Mouse (Mus musculus): Measurements from ENCODE around the gene Ccdc40. TPM values are rescaled to one million over a fixed set of nuclear protein-coding genes. Genes with fewer than 3 reads are reported as not detected.

Gene Ccdc40
- polyA plus RNA-seq, 1 experiment from 2014 or later = 12.0 TPM

GRCm38 (mm10) chr11:119205738-119206137 lies 22.6 kb upstream of the Ccdc40 start:
- 85% methylated on average over 10 of the region's 10 CpGs for WGBS
- Histone ChIP-seq H3K4me3 (ENCODE audit: low read depth, low read length) (no peak overlapping the region), H3K4me1 (ENCODE audit: control insufficient read depth, insufficient read depth, low read length) (no peaks in the 10 kb centered on the region), H3K36me3 (ENCODE audit: control insufficient read depth, insufficient read depth, low read length) (peaks cover 24% of the 10 kb centered on the region; the same call in 1 of the 2 replicates), H3K4me2 (ENCODE audit: low read depth, low read length) (no peak overlapping the region), H3K9ac (replicated peaks; ENCODE audit: low read depth, low read length) (no peak overlapping the region), H3K27me3 (ENCODE audit: control insufficient read depth, insufficient read depth, low read length) (no peaks in the 10 kb centered on the region), H3K9me3 (ENCODE audit: control insufficient read depth, low read length) (no peaks in the 10 kb centered on the region), H3K27ac (ENCODE audit: low read depth, low read length) (no peak overlapping the region)
- ATAC-seq (ENCODE audit: low read depth) = no peak

GRCm38 (mm10) chr11:119206562-119206961 lies 21.8 kb upstream of the Ccdc40 start:
- WGBS = 37% methylated on average over 5 of the region's 5 CpGs
- no peak for ATAC-seq (ENCODE audit: low read depth)
- Histone ChIP-seq H3K9ac (replicated peaks; ENCODE audit: low read depth, low read length) (no peak overlapping the region), H3K4me3 (ENCODE audit: low read depth, low read length) (no peak overlapping the region), H3K36me3 (ENCODE audit: control insufficient read depth, insufficient read depth, low read length) (peaks cover 24% of the 10 kb centered on the region; the same call in 1 of the 2 replicates), H3K27me3 (ENCODE audit: control insufficient read depth, insufficient read depth, low read length) (no peaks in the 10 kb centered on the region), H3K4me2 (ENCODE audit: low read depth, low read length) (no peak overlapping the region), H3K9me3 (ENCODE audit: control insufficient read depth, low read length) (no peaks in the 10 kb centered on the region), H3K4me1 (ENCODE audit: control insufficient read depth, insufficient read depth, low read length) (no peaks in the 10 kb centered on the region), H3K27ac (ENCODE audit: low read depth, low read length) (no peak overlapping the region)

- H3K36me3 ChIP-seq (ENCODE audit: control insufficient read depth, insufficient read depth, low read length) = peaks cover 24% of the 10 kb centered on the region; the same call in 1 of the 2 replicates
- no peak overlapping the region for H3K4me3 ChIP-seq (ENCODE audit: low read depth, low read length)
- no peak overlapping the region for H3K4me2 ChIP-seq (ENCODE audit: low read depth, low read length)
- H3K4me1 ChIP-seq (ENCODE audit: control insufficient read depth, insufficient read depth, low read length) = no peaks in the 10 kb centered on the region
- H3K9me3 ChIP-seq (ENCODE audit: control insufficient read depth, low read length) = no peaks in the 10 kb centered on the region
- H3K27ac ChIP-seq (ENCODE audit: low read depth, low read length) = no peak overlapping the region
- ATAC-seq (ENCODE audit: low read depth) = no peak
- WGBS = 53% methylated on average over 6 of the region's 6 CpGs
- H3K27me3 ChIP-seq (ENCODE audit: control insufficient read depth, insufficient read depth, low read length) = no peaks in the 10 kb centered on the region
- H3K9ac ChIP-seq (replicated peaks; ENCODE audit: low read depth, low read length) = no peak overlapping the region
Measured at GRCm38 (mm10) chr11:119207986-119208385, 20.4 kb upstream of the Ccdc40 start.

GRCm38 (mm10) chr11:119208870-119209370 lies 19.5 kb upstream of the Ccdc40 start:
- WGBS = 82% methylated on average over 20 of the region's 20 CpGs
- Histone ChIP-seq H3K9me3 (ENCODE audit: control insufficient read depth, low read length) (no peaks in the 10 kb centered on the region), H3K36me3 (ENCODE audit: control insufficient read depth, insufficient read depth, low read length) (peaks cover 24% of the 10 kb centered on the region; the same call in 1 of the 2 replicates), H3K4me1 (ENCODE audit: control insufficient read depth, insufficient read depth, low read length) (no peaks in the 10 kb centered on the region), H3K4me2 (ENCODE audit: low read depth, low read length) (no peak overlapping the region), H3K27ac (ENCODE audit: low read depth, low read length) (no peak overlapping the region; the same call in 1 of the 2 replicates), H3K9ac (replicated peaks; ENCODE audit: low read depth, low read length) (no peak overlapping the region), H3K4me3 (ENCODE audit: low read depth, low read length) (no peak overlapping the region), H3K27me3 (ENCODE audit: control insufficient read depth, insufficient read depth, low read length) (no peaks in the 10 kb centered on the region)
- ATAC-seq (ENCODE audit: low read depth) = 0 out of 2 replicates have a peak, but pooled peaks have one; percentile 22

- ATAC-seq (ENCODE audit: low read depth) = peak; percentile 44; the same call in 1 of the 2 replicates
Measured at GRCm38 (mm10) chr11:119209371-119210025, 18.9 kb upstream of the Ccdc40 start.

GRCm38 (mm10) chr11:119210321-119211100 lies 17.9 kb upstream of the Ccdc40 start:
- no peak overlapping the region for H3K4me2 ChIP-seq (ENCODE audit: low read depth, low read length)

More at GRCm38 (mm10) chr11:119209371-119210025, 18.9 kb upstream of the Ccdc40 start:
- Histone ChIP-seq H3K27ac (ENCODE audit: low read depth, low read length) (peak overlapping the region; percentile 59; the same call in 1 of the 2 replicates), H3K4me3 (ENCODE audit: low read depth, low read length) (no peak overlapping the region), H3K9me3 (ENCODE audit: control insufficient read depth, low read length) (no peaks in the 10 kb centered on the region), H3K4me1 (ENCODE audit: control insufficient read depth, insufficient read depth, low read length) (peaks cover 4% of the 10 kb centered on the region), H3K36me3 (ENCODE audit: control insufficient read depth, insufficient read depth, low read length) (peaks cover 24% of the 10 kb centered on the region; the same call in 1 of the 2 replicates), H3K27me3 (ENCODE audit: control insufficient read depth, insufficient read depth, low read length) (no peaks in the 10 kb centered on the region), H3K4me2 (ENCODE audit: low read depth, low read length) (no peak overlapping the region), H3K9ac (replicated peaks; ENCODE audit: low read depth, low read length) (no peak overlapping the region)
- WGBS = 66% methylated on average over 10 of the region's 10 CpGs

GRCm38 (mm10) chr11:119211604-119212309 lies 16.6 kb upstream of the Ccdc40 start:
- H3K27me3 ChIP-seq (ENCODE audit: control insufficient read depth, insufficient read depth, low read length) = no peaks in the 10 kb centered on the region
- no peaks in the 10 kb centered on the region for H3K9me3 ChIP-seq (ENCODE audit: control insufficient read depth, low read length)
- H3K4me2 ChIP-seq (ENCODE audit: low read depth, low read length) = no peak overlapping the region
- WGBS = 83% methylated on average over 21 of the region's 21 CpGs
- H3K9ac ChIP-seq (replicated peaks; ENCODE audit: low read depth, low read length) = no peak overlapping the region
- H3K36me3 ChIP-seq (ENCODE audit: control insufficient read depth, insufficient read depth, low read length) = peaks cover 16% of the 10 kb centered on the region; the same call in 1 of the 2 replicates
- no peak overlapping the region for H3K4me3 ChIP-seq (ENCODE audit: low read depth, low read length)
- peaks cover 27% of the 10 kb centered on the region for H3K4me1 ChIP-seq (ENCODE audit: control insufficient read depth, insufficient read depth, low read length)
- ATAC-seq (ENCODE audit: low read depth) = no peak
- H3K27ac ChIP-seq (ENCODE audit: low read depth, low read length) = no peak overlapping the region

More at GRCm38 (mm10) chr11:119210321-119211100, 17.9 kb upstream of the Ccdc40 start:
- peaks cover 18% of the 10 kb centered on the region; the same call in 1 of the 2 replicates for H3K36me3 ChIP-seq (ENCODE audit: control insufficient read depth, insufficient read depth, low read length)
- H3K27ac ChIP-seq (ENCODE audit: low read depth, low read length) = peak overlapping the region; percentile 31
- peaks cover 14% of the 10 kb centered on the region for H3K4me1 ChIP-seq (ENCODE audit: control insufficient read depth, insufficient read depth, low read length)
- no peak overlapping the region for H3K9ac ChIP-seq (replicated peaks; ENCODE audit: low read depth, low read length)
- no peak overlapping the region for H3K4me3 ChIP-seq (ENCODE audit: low read depth, low read length)
- WGBS = 77% methylated on average over 32 of the region's 32 CpGs
- no peak for ATAC-seq (ENCODE audit: low read depth)
- H3K9me3 ChIP-seq (ENCODE audit: control insufficient read depth, low read length) = no peaks in the 10 kb centered on the region
- H3K27me3 ChIP-seq (ENCODE audit: control insufficient read depth, insufficient read depth, low read length) = no peaks in the 10 kb centered on the region

- ATAC-seq (ENCODE audit: low read depth) = no peak
- WGBS = 62% methylated on average over 19 of the region's 19 CpGs
- no peak overlapping the region for H3K4me3 ChIP-seq (ENCODE audit: low read depth, low read length)
- no peaks in the 10 kb centered on the region for H3K9me3 ChIP-seq (ENCODE audit: control insufficient read depth, low read length)
- H3K27me3 ChIP-seq (ENCODE audit: control insufficient read depth, insufficient read depth, low read length) = no peaks in the 10 kb centered on the region
- H3K36me3 ChIP-seq (ENCODE audit: control insufficient read depth, insufficient read depth, low read length) = peaks cover 6% of the 10 kb centered on the region; the same call in 1 of the 2 replicates
- H3K9ac ChIP-seq (replicated peaks; ENCODE audit: low read depth, low read length) = no peak overlapping the region
- H3K27ac ChIP-seq (ENCODE audit: low read depth, low read length) = no peak overlapping the region
- H3K4me2 ChIP-seq (ENCODE audit: low read depth, low read length) = no peak overlapping the region
- H3K4me1 ChIP-seq (ENCODE audit: control insufficient read depth, insufficient read depth, low read length) = peaks cover 29% of the 10 kb centered on the region
Measured at GRCm38 (mm10) chr11:119213166-119213885, 15.0 kb upstream of the Ccdc40 start.

Data from neural tube, embryonic 14.5 days (tissue).